Mouse (Mus musculus) spleen, postnatal 4 days (tissue): ENCODE data around the gene Ldb1.

ENCODE experiments used
- DNase-seq, 2 experiments: peaks; one replicate each; pipeline ENCODE4 v3.0.0; 2022; ENCODE audit warnings: low spot score in 2 of 2

Ldb1 gene

GRCm38 (mm10) chr19:46044993-46045695, at the start of gene Ldb1:
Gene Ldb1 (minus strand): TSS chr19:46045214.
- DNase-seq: peak; percentile 71 to 84

DNA sequence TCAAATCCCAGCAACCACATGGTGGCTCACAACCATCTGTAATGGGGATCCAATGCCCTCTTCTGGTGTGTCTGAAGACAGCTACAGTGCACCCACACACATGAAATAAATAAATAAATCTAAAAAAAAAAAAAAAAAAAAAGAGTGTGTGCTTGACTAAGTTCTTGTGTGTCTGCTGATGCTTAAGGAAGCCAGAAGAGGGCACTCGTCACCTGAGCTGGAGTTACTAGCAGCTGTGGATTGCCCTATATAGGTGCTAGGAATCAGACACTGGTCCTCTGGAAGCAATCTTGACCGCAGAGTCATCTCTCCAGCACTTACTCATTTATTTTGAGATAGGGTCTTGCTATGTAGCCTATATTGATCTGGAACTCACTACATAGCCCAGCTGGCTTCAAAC, 49.1 kb upstream of the Ldb1 start:
- no peak for DNase-seq

DNA sequence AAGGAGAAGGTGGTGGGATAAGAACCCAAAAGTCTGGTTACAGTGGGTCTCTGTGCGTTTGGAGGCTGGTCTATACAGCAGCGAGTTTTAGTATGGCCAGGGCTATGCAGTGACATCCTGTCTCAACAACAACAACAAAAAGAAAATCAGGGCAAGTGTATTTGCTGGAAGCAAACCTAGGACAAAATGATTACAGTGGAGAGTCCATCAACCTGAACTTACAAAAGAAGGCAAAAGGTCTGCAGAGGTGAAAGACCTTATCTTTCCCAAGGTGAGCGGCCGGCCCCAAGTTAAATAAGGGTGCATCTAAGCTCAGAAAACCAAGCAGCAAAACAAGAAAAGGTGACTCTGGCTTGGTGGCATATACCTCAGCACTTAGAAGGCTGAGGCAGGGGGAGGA, 46.6 kb upstream of the Ldb1 start:
- DNase-seq: no peak

GRCm38 (mm10) chr19:46087871-46088270, 42.9 kb upstream of the Ldb1 start:
- no peak for DNase-seq

GRCm38 (mm10) chr19:46086337-46086736, 41.3 kb upstream of the Ldb1 start:
- peak; percentile 52 to 86 for DNase-seq

DNA sequence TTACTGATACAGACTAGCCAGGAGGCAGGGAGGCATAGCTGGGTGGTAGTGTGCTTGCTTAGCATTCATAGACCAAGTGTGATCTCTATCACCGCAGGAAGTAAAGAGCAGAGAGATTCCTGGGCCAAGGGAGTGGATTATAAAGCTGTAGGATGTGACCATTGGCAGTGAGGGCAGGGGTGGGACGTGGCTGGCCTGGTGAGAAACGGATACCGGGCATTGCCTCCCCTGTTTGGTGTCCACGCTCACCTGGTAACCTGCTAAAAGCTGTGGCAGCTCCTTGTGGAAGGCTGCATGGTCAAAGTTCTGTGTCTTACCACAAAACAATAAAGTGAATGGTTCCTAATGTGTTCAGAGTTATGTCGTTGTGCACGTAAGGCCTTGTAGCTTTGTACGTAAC, 40.2 kb upstream of the Ldb1 start:
- DNase-seq: no peak

GRCm38 (mm10) chr19:46078535-46078934, 33.5 kb upstream of the Ldb1 start:
- DNase-seq: no peak

DNA sequence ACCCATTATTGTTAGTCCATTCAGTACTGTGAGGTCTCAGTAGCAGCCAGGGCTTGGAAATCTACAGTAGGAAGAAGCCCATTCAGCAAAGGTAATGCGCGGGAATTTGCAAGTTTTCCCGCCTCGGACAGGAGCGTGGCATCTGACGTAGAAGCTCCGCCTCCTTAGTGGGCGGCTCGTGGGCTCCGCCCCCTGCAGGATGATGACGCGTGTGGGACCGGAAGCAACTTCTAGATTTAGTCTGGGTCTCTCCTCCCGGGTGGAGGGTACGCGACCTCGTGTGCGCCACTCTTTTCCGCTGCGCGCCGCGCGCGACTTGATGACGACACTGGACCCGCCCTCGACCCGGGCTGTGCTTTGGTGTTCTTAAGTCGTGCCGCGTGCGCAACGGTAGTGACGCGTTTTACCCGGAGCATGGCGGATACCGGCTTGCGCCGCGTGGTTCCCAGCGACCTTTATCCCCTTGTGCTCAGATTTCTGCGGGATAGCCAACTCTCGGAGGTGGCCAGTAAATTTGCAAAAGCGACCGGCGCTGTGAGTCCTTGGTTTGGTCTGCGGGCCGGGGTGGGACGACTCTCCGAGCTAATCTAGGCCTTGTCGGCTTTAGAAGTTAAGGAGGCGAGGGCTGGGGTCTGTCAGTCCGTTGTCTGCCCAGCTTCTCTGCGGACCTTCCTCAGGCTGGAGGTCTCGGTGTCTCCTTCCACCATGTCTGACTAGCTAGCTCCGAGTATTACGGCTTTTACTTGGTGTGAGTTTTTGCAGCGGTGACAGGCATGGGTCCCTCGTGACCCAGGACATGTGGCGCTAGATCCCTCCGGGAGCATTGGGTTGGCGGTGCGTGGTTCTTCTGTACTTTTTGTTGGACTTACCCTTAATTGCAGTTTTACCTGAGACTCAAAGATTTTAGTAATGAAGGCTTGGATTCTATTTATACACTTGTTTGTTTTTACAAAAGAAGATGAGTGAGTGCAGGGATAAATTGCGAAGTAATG, 30.9 kb upstream of the Ldb1 start, which contains the start of gene Nolc1:
Gene Nolc1, plus strand, starts transcription at position 248 of the 992 bp plus-strand sequence.
- DNase-seq: peak; percentile 97 to 98

DNA sequence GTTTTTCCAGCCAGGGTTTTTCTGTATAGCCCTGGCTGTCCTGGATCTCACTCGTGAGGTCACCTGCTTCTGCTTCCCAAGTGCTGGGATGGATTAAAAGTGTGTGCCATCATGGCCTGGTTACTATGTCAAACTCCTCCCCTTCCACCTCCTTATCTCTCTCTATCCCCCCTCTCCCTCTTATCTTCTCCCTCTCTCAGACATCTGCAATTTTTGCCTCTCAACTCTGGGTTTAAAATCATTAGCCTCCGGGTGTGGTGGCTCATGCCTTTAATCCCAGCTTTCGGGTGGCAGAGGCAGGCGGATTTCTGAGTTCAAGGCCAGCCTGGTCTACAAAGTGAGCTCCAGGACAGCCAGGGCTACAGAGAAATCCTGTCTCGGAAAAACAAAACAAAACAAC, 29.3 kb upstream of the Ldb1 start:
- no peak for DNase-seq

DNA sequence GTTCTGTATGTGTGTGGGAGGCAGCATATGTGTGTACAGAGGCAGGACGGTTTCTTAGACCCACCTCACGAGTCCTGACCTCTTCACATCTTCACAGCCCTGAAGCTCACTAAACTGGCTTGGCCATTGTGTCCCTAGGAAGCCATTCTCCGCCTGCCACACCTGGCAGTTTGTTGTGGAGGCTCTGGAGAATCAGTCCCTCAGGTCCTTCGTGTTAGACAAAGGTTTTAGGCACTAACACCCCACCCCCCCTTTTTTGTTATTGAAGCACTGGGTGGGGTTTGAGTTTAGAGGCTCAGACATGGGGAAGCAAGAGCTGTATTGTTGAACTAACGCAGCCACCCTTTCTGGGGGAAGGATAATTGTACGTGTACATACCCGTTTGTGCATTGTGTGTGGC, 28.3 kb upstream of the Ldb1 start:
- no peak for DNase-seq

GRCm38 (mm10) chr19:46068054-46068453, 23.0 kb upstream of the Ldb1 start:
- no peak for DNase-seq

DNA sequence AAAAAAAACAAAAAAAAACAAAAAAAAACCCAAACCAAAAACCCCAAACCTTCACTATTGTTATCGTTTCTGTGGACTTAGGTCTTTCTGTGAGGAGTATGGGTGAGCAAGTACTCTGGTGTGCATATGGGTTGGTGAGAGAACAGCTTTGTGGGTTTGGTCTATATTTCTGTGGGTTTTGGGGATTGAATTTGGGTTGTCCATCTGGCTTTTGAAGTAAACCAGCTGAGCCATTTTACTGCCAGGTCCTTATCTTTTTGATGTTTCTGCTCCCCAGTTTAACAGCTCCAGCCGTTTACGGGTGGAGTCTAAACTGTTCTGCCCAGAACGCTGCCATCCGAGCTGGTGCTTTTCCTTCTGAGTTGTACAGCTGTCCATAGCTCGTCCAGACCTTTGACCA, 15.8 kb upstream of the Ldb1 start:
- peak; percentile 39 to 63 for DNase-seq

DNA sequence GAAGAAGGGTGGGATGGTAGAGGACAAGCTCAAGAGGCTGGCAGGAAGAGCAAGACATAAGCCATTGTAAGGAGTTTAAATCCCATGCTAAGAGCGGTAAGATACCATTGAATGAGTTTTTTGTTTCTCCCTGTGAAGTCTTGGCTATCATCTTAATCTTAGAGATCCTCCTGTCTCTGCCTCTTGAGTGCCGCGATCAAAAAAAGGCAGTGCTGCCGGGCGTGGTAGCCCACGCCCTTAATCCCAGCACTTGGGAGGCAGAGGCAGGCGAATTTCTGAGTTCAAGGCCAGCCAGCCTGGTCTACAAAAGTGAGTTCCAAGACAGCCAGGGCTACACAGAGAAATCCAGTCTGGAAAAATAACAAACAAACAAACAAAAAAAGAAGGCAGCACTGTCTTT, 13.5 kb upstream of the Ldb1 start:
- no peak for DNase-seq

DNA sequence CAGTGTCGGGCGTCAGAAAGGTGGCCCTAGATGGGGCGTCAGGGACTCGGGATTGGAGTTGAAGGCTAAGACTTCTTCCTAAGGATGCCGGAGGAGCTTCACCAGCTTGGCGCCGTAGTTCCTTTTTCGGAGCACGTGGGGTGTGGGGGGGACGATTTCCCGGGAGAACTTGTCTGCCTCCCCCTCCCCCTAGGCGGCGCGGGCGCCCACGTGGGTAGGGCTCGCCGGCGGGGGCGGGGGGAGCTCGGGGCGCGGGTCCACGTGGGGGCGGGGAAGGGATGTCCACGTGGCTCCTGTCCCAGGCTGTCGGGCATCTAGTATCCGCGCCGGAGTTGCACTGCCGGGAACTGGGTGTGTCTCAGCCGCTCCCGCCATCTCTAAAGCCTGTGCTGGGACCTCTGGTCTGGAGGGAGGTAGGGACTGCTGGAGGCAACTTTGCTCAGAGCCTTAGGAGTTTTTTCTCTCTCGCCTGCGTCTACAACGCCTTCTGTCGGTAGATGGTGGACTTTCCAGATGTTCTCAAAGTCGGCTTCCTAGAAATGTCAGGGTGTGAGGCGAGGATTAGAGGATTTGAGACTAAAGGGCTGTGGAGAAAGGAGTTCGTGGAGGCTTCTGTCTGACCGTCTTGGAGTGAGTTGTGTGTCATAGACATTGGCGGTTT, 12.1 kb upstream of the Ldb1 start:
- DNase-seq: peak; percentile 69 to 86

GRCm38 (mm10) chr19:46056388-46056946, 11.5 kb upstream of the Ldb1 start:
- DNase-seq: peak; percentile 90 to 95

DNA sequence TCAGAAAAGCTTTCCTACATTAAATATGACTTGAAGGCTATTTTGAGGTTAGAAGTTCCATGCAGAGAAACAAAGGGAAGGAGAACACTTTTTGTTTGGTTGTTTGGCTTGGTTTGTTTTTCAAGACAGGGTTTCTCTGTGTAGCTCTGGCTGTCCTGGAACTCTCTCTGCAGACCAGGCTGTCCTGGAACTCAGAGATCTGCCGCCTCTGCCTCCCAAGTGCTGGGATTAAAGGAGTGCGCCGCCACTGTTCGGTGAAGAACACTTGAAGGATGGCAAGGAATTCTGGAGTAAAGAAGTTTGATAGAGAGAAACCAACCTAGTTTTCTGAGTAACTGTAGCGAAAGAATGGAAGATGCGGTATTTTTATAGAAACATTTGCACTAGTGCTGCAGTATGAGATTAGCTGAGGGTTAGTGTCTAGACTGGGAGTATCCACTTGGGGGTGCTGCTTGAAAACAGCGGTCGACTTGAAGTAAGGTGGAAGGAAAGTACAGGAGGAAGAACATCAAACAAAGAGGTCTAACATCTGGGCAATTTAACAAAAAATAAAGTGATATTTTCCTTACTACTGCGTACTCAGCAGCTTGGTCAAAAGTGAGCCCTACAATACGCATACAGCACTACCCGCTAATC, 10.9 kb upstream of the Ldb1 start:
- no peak for DNase-seq

DNA sequence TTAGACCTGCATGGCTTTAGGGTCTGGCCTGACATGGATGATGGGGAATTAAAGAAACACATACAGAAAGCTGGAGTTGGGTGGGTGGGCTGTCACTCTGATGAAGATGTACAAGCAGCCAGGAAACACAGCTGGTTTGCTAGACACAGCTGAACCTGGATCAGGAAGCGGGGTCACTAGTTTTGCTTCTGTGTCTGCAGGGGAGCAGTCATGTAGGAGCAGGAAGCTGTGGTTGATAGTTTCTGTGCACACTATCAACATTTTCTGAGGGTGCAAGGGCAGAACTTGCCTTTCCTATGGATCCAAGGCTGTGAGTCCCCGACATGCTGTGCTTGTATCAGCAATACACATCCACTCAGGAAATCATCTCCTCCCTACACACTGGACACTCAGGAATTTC, 5.4 kb upstream of the Ldb1 start:
- no peak for DNase-seq

- no peak for DNase-seq
These were observed 4.1 kb upstream of the Ldb1 start for GRCm38 (mm10) chr19:46049129-46049528.

DNA sequence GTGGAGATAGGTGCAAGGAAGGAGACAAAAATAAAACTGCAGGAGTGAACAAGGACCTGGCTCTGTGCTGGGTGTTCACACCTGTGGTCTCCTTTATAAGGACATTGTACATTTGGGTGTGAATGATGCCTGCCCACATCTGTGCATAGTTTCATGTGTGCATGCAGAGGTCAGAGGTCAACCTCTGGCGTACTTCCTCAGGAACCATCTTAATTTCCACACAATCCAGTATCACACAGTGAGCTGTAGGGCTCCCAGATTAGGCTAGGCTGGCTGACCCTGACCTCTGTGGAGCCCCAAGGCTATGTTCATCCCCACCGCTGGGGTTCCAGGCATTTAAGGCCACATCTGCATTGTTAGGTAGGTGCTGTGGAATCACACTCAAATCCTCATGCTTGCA, 2.4 kb upstream of the Ldb1 start:
- no peak for DNase-seq

- DNase-seq: no peak
These were observed 1.6 kb upstream of the Ldb1 start for GRCm38 (mm10) chr19:46046621-46047025.

GRCm38 (mm10) chr19:46045696-46046311, 790 bp upstream of the Ldb1 start:
- peak; percentile 20 to 65 for DNase-seq
